Mouse (Mus musculus): ENCODE results near the gene Tmem131. TPM values are rescaled to one million over a fixed set of nuclear protein-coding genes. Genes with fewer than 3 reads are reported as not detected.
"Not testable (repeated sequence)": the region's sequence is repeated elsewhere in the genome, so short reads cannot be mapped to it uniquely, and the experiment has no call there.

The Tmem131 gene
- total RNA-seq, 2 experiments from 2014 or later = 53.4 to 55.8 TPM

GRCm38 (mm10) chr1:36921614-36922393, 21.7 kb downstream of the Tmem131 start:
- intact Hi-C loops (cut with DNase I) = no loop called here
- DNase-seq (ENCODE audit: low spot score in 2 of 2) = no peak

GRCm38 (mm10) chr1:36920726-36921125, 22.7 kb downstream of the Tmem131 start:
- intact Hi-C loops (cut with DNase I) = no loop called here
- DNase-seq (ENCODE audit: low spot score in 2 of 2) = peak in 1 of 2 experiments; percentile 65

GRCm38 (mm10) chr1:36920154-36920716, 23.2 kb downstream of the Tmem131 start:
- peak; percentile 35 to 82 for DNase-seq (ENCODE audit: low spot score in 2 of 2)
- intact Hi-C loops (cut with DNase I) = no loop called here

GRCm38 (mm10) chr1:36919728-36920127, 23.7 kb downstream of the Tmem131 start:
- intact Hi-C loops (cut with DNase I) = no loop called here

GRCm38 (mm10) chr1:36917423-36917822, 26.0 kb downstream of the Tmem131 start:
- intact Hi-C loops (cut with DNase I) = no loop called here
- DNase-seq (ENCODE audit: low spot score in 2 of 2) = peak in 1 of 2 experiments; percentile 57

More at GRCm38 (mm10) chr1:36919728-36920127, 23.7 kb downstream of the Tmem131 start:
- DNase-seq (ENCODE audit: low spot score in 2 of 2) = no peak

GRCm38 (mm10) chr1:36915200-36915580, 28.3 kb downstream of the Tmem131 start:
- DNase-seq (ENCODE audit: low spot score in 2 of 2) = no peak
- intact Hi-C loops (cut with DNase I) = no loop called here

- intact Hi-C loops (cut with DNase I) = no loop called here
- DNase-seq (ENCODE audit: low spot score in 2 of 2) = no peak
These were observed 28.8 kb downstream of the Tmem131 start for GRCm38 (mm10) chr1:36914455-36915199.

GRCm38 (mm10) chr1:36913806-36914205, 29.7 kb downstream of the Tmem131 start:
- no peak for DNase-seq (ENCODE audit: low spot score in 2 of 2)
- intact Hi-C loops (cut with DNase I) = no loop called here

- no peak for DNase-seq (ENCODE audit: low spot score in 2 of 2)
- intact Hi-C loops (cut with DNase I) = no loop called here
These were observed 31.2 kb downstream of the Tmem131 start for GRCm38 (mm10) chr1:36912239-36912638.

- no peak for DNase-seq (ENCODE audit: low spot score in 2 of 2)
- intact Hi-C loops (cut with DNase I) = no loop called here
These were observed 31.9 kb downstream of the Tmem131 start for GRCm38 (mm10) chr1:36911603-36912002.

- DNase-seq (ENCODE audit: low spot score in 2 of 2) = no peak
- intact Hi-C loops (cut with DNase I) = no loop called here
These were observed 33.1 kb downstream of the Tmem131 start for GRCm38 (mm10) chr1:36910397-36910796.

GRCm38 (mm10) chr1:36909965-36910364, 33.5 kb downstream of the Tmem131 start:
- DNase-seq (ENCODE audit: low spot score in 2 of 2); intact Hi-C loops (cut with DNase I): not testable (repeated sequence)

- intact Hi-C loops (cut with DNase I) = no loop called here
- no peak for DNase-seq (ENCODE audit: low spot score in 2 of 2)
These were observed 38.2 kb downstream of the Tmem131 start for GRCm38 (mm10) chr1:36905216-36905615.

- DNase-seq (ENCODE audit: low spot score in 2 of 2) = no peak
- intact Hi-C loops (cut with DNase I) = no loop called here
These were observed 39.0 kb downstream of the Tmem131 start for GRCm38 (mm10) chr1:36904489-36904888.

GRCm38 (mm10) chr1:36904084-36904451, 39.4 kb downstream of the Tmem131 start:
- intact Hi-C loops (cut with DNase I) = no loop called here
- no peak for DNase-seq (ENCODE audit: low spot score in 2 of 2)

- DNase-seq (ENCODE audit: low spot score in 2 of 2) = peak in 1 of 2 experiments; percentile 58
- intact Hi-C loops (cut with DNase I) = no loop called here
These were observed 39.9 kb downstream of the Tmem131 start for GRCm38 (mm10) chr1:36903376-36904083.

- DNase-seq (ENCODE audit: low spot score in 2 of 2) = no peak
- intact Hi-C loops (cut with DNase I) = no loop called here
These were observed 40.7 kb downstream of the Tmem131 start for GRCm38 (mm10) chr1:36902533-36903315.

- intact Hi-C loops (cut with DNase I) = no loop called here
- DNase-seq (ENCODE audit: low spot score in 2 of 2) = no peak
These were observed 43.8 kb downstream of the Tmem131 start for GRCm38 (mm10) chr1:36899622-36900021.

GRCm38 (mm10) chr1:36896423-36896822, 47.0 kb downstream of the Tmem131 start:
- intact Hi-C loops (cut with DNase I) = no loop called here
- peak in 1 of 2 experiments; percentile 62 for DNase-seq (ENCODE audit: low spot score in 2 of 2)
